Mouse (Mus musculus): ENCODE results near the gene Rac1. TPM values are rescaled to one million over a fixed set of nuclear protein-coding genes. Genes with fewer than 3 reads are reported as not detected.

The Rac1 gene
- polyA plus RNA-seq, 1 experiment from 2014 or later: 506 TPM

DNA sequence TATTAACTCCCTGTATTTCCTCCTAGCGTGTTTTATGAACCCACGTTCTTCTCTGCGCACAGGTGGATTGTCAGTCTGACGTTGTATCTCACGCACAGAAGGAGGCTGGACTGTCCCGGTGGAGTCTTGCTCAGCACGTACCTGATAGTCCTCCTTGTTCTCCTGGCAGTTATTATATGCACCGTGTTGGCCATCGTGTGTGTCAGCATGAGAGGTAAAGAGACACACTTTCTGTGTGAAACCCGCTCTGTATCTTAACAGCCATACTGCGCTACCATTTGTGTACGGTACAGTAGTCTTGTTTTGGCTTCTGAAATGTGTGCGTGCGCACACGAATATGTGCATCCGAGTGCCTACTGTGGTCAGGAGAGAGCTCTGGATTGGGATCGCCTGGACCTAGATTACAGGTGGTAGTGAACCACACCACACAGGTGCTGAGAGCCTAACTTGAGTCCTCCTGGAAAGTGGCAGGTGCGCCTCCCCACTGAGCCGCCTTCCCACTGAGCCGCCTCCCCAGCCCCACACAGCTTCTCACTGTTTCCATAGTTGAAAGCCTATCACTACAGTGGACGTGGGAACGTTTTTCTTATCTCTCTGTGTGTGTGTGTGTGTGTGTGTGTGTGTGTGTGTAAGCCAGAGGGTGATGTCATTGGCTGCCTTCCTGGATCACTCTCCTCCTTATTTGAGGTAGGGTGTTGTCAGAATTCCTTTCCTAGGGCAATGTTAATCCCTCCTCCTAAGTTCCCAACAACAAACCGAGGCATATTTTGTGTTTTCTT is 60.8 kb downstream of the Rac1 start:
- Histone ChIP-seq H3K27ac (no peak overlapping the region), H3K27me3 (no peaks in the 10 kb centered on the region), H3K9me3 (no peaks in the 10 kb centered on the region), H3K4me1 (peaks cover 13% of the 10 kb centered on the region), H3K4me2 (no peak overlapping the region), H3K4me3 (no peak overlapping the region), H3K9ac (no peak overlapping the region), H3K36me3 (0 out of 2 replicates have a peak, but pooled peaks cover 3% of the 10 kb centered on the region)
- ATAC-seq (ENCODE audit: insufficient number of reproducible peaks, low FRiP score, low TSS enrichment, low read depth): no peak
- WGBS: 89% methylated on average over 23 of the region's 23 CpGs

DNA sequence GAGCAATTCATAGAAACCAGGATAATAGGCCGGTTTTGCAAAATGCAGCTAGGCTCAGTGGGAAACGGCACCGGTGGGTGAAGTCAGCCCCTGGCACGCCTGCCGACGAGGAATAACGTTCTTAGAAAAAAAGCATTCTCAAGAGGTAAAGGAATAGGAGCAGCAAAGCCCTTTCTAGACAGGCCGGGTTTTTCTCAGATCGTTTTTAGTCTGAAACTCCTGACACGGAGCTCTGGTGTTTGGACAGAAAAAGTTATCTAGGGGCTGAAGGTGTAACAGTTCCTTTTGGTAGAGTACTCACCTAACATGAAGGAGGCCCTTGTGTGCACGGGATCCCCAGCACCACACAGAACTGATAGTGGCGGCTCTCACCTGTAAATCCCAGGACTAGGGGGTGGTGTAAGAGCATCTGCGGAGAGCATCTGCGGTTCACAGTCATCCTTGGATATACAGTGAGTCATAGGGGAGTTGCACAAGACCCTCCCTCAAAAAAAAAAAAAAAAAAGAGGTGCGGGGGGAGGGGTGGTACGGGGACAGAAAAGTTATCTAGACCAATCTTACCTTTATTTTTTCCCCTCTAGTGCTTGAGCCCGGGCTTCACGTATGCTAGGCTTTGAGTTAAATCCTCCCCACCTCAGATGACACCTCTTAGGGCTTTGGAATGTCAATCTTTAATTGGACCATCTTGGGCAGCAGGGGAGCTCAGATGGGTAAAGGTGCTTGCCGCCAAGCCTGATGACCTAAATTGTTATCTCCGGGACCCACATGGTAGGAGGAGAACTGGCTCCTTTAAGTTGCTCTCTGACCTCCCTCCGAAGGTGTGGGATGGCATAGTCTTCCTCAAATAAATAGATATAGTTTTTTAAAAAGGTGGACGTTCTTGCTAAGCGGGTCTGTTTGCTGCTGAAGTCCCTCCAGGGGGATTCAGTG is 62.4 kb downstream of the Rac1 start:
- no peak for ATAC-seq (ENCODE audit: insufficient number of reproducible peaks, low FRiP score, low TSS enrichment, low read depth)
- 34% methylated on average over 23 of the region's 23 CpGs for WGBS

DNA sequence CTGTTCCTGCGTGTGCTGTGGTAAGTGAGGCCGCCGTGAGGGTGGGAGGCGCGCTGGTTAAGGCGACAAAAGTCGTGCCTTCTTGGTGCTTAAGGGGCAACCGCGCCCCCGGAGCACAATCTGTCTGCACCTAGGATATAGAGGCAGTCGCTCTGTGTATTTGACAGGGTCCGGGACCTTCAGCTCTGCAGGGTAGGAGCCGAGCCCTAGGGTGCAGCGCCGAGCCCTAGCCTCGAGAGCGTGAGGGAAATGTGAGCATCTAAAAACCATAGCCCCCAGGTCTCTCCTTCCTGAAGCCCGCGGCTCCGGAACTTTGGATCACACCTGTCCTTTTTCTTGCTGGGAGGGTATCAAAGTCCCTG is 63.1 kb downstream of the Rac1 start:
- Histone ChIP-seq H3K4me1 (peaks cover 13% of the 10 kb centered on the region), H3K27me3 (no peaks in the 10 kb centered on the region), H3K27ac (peak overlapping the region; percentile 59), H3K4me3 (peak overlapping the region; percentile 74), H3K4me2 (peak overlapping the region; percentile 83), H3K36me3 (0 out of 2 replicates have a peak, but pooled peaks cover 3% of the 10 kb centered on the region), H3K9me3 (no peaks in the 10 kb centered on the region), H3K9ac (peak overlapping the region; percentile 54)
- 0 out of 2 replicates have a peak, but pooled peaks have one; percentile 36 for ATAC-seq (ENCODE audit: insufficient number of reproducible peaks, low FRiP score, low TSS enrichment, low read depth)
- 0% methylated on average over 20 of the region's 20 CpGs for WGBS

More for the DNA sequence above, 62.4 kb downstream of the Rac1 start:
- H3K9ac ChIP-seq: peak overlapping the region; percentile 54
- no peak overlapping the region for H3K27ac ChIP-seq
- H3K4me3 ChIP-seq: peak overlapping the region; percentile 74
- H3K36me3 ChIP-seq: 0 out of 2 replicates have a peak, but pooled peaks cover 3% of the 10 kb centered on the region
- no peaks in the 10 kb centered on the region for H3K9me3 ChIP-seq
- no peaks in the 10 kb centered on the region for H3K27me3 ChIP-seq
- H3K4me2 ChIP-seq: peak overlapping the region; percentile 83
- peaks cover 13% of the 10 kb centered on the region for H3K4me1 ChIP-seq

DNA sequence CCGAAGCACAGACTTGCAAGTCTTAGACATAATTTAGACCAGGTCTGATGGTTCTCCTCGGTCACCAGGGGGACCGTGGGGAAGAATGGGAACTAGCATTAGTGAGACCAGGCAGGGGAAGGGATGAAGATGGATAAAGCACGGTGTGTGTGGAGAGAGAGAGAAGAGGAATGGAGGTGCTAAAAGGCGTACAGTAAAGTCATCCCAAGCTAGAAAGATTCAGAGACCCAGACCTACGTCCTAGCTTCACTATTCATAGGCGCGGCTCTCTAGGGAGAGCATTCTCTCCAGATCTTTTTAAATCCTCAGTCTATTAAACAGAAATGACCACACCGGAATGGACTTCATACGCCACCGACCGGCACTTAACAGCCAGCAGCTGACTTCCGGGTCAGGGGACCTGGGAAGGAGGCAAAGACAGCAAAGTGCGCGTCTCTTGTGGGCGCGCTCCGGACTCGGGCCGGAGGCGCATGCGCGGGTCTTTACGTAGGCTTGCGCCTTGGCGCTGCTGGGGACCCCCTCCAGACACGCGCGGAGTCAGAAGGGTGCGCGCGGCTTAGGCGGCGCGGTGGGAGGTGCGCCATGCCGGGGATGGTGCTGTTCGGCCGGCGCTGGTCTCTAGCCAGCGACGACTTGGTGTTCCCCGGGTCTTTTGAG is 63.6 kb downstream of the Rac1 start, which contains the start of gene Daglb:
Gene Daglb, plus strand, starts transcription at position 485 of the 657 bp plus-strand sequence.
- H3K4me3 ChIP-seq: peak within 1 kb of the TSS; percentile 74
- H3K4me2 ChIP-seq: peak within 1 kb of the TSS; percentile 83
- peak within 1 kb of the TSS; percentile 59 for H3K27ac ChIP-seq
- peak; percentile 89 for ATAC-seq (ENCODE audit: insufficient number of reproducible peaks, low FRiP score, low TSS enrichment, low read depth)
- no peaks in the 10 kb centered on the region for H3K27me3 ChIP-seq
- under 1% methylated on average over 43 of the region's 43 CpGs for WGBS
- H3K4me1 ChIP-seq: peaks cover 13% of the 10 kb centered on the region
- H3K36me3 ChIP-seq: 0 out of 2 replicates have a peak, but pooled peaks cover 3% of the 10 kb centered on the region
- peak within 1 kb of the TSS; percentile 54 for H3K9ac ChIP-seq
- no peaks in the 10 kb centered on the region for H3K9me3 ChIP-seq

DNA sequence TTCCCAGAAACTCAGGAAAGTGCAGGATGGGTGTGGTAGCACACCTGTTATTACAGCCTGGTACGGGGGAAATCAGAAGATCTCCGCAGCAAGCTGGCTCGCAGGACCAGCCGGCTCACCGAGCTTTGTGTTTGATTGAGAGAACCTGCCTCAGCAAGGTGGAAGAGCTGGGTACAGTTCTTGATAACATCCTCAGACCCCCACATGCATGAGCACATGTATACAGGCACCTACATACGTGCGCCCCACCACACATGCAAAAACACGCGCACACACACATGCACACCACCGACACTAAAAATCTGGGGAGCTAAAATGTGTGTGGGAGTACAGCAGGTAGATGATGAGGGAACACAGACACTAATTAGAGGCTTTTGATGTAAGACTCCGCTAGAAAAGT is 64.2 kb downstream of the Rac1 start:
- peak overlapping the region; percentile 83 for H3K4me2 ChIP-seq
- ATAC-seq (ENCODE audit: insufficient number of reproducible peaks, low FRiP score, low TSS enrichment, low read depth): no peak
- H3K4me3 ChIP-seq: peak overlapping the region; percentile 74
- H3K36me3 ChIP-seq: 0 out of 2 replicates have a peak, but pooled peaks cover 3% of the 10 kb centered on the region
- no peaks in the 10 kb centered on the region for H3K9me3 ChIP-seq
- no peak overlapping the region for H3K27ac ChIP-seq
- no peak overlapping the region; the same call in 1 of the 2 replicates for H3K9ac ChIP-seq
- peaks cover 13% of the 10 kb centered on the region for H3K4me1 ChIP-seq
- H3K27me3 ChIP-seq: no peaks in the 10 kb centered on the region
- 69% methylated on average over 11 of the region's 11 CpGs for WGBS

Other genes starting within 250 kb of the Rac1 start
- 0.10 and 0.18 TPM in 2 replicates for gene Zfp853, start 234.4 kb downstream of the Rac1 start, polyA plus RNA-seq (2015; fragmentation: Nextera tagmentation; extraction: Ambion mirVana)
- gene E130309D02Rik, start 212.7 kb downstream of the Rac1 start, polyA plus RNA-seq (2015; fragmentation: Nextera tagmentation; extraction: Ambion mirVana): 28.5 and 33.2 TPM in 2 replicates
- 72.3 and 78.7 TPM in 2 replicates for gene Zdhhc4, start 198.8 kb downstream of the Rac1 start, polyA plus RNA-seq (2015; fragmentation: Nextera tagmentation; extraction: Ambion mirVana)
- gene Grid2ip, start 170.7 kb downstream of the Rac1 start, polyA plus RNA-seq (2015; fragmentation: Nextera tagmentation; extraction: Ambion mirVana): 0.68 and 1.1 TPM in 2 replicates
- gene Kdelr2, start 124.2 kb downstream of the Rac1 start, polyA plus RNA-seq (2015; fragmentation: Nextera tagmentation; extraction: Ambion mirVana): 492 and 501 TPM in 2 replicates
- 9.9 and 10.8 TPM in 2 replicates for gene Daglb, start 63.5 kb downstream of the Rac1 start, polyA plus RNA-seq (2015; fragmentation: Nextera tagmentation; extraction: Ambion mirVana)
- gene Cyth3, start 94.4 kb upstream of the Rac1 start, polyA plus RNA-seq (2015; fragmentation: Nextera tagmentation; extraction: Ambion mirVana): 78.0 and 78.5 TPM in 2 replicates
- gene Usp42, start 204.2 kb upstream of the Rac1 start, polyA plus RNA-seq (2015; fragmentation: Nextera tagmentation; extraction: Ambion mirVana): 17.4 and 18.1 TPM in 2 replicates